Mouse (Mus musculus) cerebellum, adult 2 months (tissue): ENCODE data around the gene Sik2.

Source experiments
- CTCF ChIP-seq: fragments of 200-500 bp; IDR thresholded peaks from 2 replicates; pipeline ENCODE4 v1.5.1; 2011; ENCODE audit warnings: low read depth, mild to moderate bottlenecking, control low read depth, low read length, moderate library complexity, borderline replicate concordance; ENCODE audit not compliant: insufficient read depth
- POLR2A ChIP-seq: fragments of 200-500 bp; IDR thresholded peaks from 2 replicates; pipeline ENCODE4 v1.6.1; 2011; ENCODE audit warnings: low read length, control low read depth, borderline replicate concordance; ENCODE audit not compliant: insufficient read depth

DNA sequence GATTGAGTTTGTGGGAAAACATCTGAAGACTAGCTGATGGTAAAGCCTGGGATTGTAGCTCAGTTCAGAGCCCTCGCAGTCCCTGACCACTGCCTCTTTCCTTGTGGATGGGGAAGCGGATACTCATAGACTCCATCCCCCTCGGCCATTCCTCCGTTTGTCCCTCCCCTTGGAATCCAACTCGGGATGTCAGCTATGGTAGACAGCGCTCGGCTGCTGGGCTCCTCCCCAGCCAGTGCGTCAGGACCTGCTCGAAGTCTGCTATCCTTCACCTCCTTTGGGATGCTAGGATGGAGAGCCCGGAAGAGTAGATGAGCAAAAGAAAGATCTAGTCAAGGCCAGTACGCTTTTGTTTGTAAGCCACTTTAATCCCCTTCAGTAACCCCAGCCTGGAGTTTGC lies 158.6 kb downstream of the Sik2 start:
- TF ChIP-seq POLR2A (no peak), CTCF (no peak)
